Mouse (Mus musculus): Measurements from ENCODE around the gene Arid3b. TPM values are rescaled to one million over a fixed set of nuclear protein-coding genes. Genes with fewer than 3 reads are reported as not detected.
"Not testable (repeated sequence)": the region's sequence is repeated elsewhere in the genome, so short reads cannot be mapped to it uniquely, and the experiment has no call there.

The Arid3b gene
- 9.1 to 26.5 TPM (median 10.0 TPM) in 3 replicates for total RNA-seq (2017)

DNA sequence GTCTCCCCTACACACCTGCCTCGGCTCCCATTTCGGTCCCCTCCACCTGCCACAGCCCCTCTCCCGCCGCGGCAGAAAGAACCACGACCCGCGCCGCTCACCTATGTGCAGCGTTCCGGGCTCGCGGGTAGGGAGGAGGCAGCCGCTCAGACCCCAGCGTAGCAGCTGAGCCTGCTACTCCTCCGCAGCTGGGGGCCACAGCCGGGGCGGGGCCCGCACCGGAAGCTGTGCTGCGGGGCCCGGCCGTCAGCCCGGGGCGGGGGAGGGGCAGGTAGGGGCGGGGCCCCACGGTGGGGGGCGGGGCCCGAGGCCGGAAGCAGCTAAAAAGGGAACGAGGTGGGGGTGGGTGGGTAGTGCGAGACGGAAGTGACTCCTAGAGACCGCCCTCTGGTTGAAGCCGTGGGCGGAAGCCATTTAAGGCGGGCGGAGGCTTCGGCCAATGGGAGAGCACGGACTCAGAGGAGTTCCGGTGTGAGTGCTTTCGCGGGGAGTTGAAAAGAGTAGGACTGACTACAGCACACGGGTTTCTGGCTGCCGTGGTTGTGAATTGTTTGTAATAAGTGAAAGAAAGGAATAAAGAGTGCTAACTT, at the start of gene Arid3b:
TSS of gene Arid3b (minus strand) at position 213 of the 590 bp plus-strand sequence.
- ATAC-seq (replicated peaks; ENCODE audit: insufficient number of reproducible peaks, low FRiP score, low TSS enrichment, poor library complexity, severe bottlenecking) = peak; percentile 99

DNA sequence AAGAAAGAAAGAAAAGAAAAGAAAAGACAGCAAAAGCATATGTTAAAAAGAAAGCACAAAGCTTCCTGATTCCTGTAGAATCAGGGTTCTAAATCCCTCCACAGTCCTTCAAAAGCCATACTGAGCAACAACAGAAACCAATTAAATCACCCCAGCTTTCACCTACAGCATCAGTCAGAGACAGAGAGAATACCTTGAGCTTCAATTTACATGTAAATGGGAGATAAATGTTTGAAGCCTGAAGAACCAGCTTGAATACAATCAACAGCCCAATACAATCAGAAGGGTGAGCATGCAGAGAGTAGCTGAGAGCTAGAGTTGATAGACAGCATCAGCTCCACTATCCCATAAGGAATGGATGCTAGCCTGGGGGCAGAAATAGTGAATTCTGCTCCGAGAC, 46.8 kb upstream of the Arid3b start:
- ATAC-seq (replicated peaks; ENCODE audit: insufficient number of reproducible peaks, low FRiP score, low TSS enrichment, poor library complexity, severe bottlenecking) = no peak

DNA sequence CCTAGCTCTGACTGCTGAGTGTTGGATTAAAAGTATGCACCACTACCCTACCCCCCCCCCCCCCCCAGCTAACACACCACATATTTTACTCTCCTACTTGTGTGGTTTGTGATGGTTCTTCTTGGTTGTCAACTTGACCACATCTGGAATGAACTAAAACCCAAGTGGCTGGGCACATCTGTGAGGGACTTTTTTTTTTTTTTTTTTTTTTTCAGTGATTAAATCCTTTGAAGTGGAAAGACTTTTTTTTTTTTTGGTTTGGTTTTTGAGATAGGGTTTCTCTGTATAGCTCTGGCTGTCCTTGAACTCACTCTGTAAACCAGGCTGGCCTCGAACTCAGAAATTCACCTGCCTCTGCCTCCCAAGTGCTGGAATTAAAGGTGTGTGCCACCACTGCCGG, 45.2 kb upstream of the Arid3b start:
- not testable (repeated sequence) for ATAC-seq (replicated peaks; ENCODE audit: insufficient number of reproducible peaks, low FRiP score, low TSS enrichment, poor library complexity, severe bottlenecking)

DNA sequence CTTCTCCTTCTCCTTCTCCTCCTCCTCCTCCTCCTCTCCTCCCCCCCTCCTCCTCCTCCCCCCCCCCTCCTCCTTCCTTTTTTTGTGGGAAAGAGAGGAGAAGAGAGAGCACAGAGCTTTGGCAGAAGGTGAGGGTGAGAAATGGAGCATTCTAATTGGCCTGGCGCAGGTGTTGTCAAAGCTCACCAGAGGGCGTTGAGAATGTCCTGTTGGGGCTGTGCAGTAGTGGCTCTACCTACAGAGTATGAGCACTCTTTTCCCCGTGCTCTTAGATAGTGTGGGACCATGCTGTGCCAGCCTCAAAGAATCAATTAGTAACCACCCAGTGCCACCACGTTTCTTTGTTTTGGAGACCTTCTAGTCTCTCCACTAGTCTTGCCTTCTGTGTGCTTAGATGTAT, 43.7 kb upstream of the Arid3b start:
- ATAC-seq (replicated peaks; ENCODE audit: insufficient number of reproducible peaks, low FRiP score, low TSS enrichment, poor library complexity, severe bottlenecking) = no peak

DNA sequence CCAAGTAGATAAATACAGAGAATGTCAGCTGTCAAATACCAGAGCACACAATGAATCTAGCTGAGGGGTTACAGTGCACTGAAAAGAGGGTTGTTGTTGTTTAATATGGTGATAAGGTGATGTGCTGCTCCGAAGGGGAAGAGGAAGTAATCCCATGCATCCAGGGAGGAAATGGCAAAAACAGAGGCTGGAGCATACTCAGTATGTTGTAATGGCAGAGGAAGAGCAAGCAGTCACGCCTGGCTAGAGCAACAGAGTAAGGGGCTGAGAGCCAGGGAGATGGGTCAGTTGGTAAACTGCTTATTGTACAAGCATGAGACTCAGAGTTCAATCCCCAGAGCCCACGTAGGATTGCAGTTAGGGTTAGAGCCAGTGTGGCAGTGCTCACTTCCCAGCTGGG, 42.6 kb upstream of the Arid3b start:
- ATAC-seq (replicated peaks; ENCODE audit: insufficient number of reproducible peaks, low FRiP score, low TSS enrichment, poor library complexity, severe bottlenecking) = no peak

DNA sequence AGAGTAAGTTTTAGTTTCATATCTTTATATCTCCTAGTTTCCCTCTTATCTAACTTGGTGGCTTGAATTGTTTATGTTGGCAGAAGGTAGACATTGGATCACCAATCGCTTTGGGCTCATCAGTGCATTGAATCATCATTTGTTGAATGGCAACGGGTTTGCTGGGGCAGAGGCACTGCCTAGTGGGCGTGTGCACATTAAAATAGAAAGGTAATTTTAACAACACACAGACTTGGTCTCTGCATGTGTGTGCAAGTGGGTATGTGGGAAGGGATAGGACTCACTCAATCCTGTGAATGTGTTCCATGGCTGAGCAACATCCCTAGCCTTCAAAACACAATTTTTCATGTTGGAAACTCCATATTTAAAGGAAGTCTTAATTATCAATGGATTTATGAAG, 38.4 kb upstream of the Arid3b start:
- ATAC-seq (replicated peaks; ENCODE audit: insufficient number of reproducible peaks, low FRiP score, low TSS enrichment, poor library complexity, severe bottlenecking) = no peak

DNA sequence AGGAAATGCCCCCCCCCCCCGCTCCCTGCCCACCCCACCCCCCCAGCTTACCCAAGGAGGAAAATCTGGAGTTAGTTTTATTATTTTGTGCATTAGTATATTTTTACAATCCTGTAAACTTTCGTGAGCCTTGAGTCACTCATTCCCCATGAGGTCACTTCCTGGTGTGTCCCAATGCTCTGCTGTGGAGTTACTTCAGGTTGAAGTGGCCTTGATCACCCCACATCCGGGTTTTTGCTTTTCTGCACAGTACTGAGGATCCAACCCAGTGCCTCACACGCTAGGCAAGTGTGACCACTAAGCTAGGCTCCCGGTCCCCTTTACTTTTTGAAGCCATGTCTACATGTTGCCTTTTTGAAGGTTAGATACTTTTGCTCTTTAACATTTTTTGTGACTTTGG, 37.5 kb upstream of the Arid3b start:
- ATAC-seq (replicated peaks; ENCODE audit: insufficient number of reproducible peaks, low FRiP score, low TSS enrichment, poor library complexity, severe bottlenecking) = no peak

DNA sequence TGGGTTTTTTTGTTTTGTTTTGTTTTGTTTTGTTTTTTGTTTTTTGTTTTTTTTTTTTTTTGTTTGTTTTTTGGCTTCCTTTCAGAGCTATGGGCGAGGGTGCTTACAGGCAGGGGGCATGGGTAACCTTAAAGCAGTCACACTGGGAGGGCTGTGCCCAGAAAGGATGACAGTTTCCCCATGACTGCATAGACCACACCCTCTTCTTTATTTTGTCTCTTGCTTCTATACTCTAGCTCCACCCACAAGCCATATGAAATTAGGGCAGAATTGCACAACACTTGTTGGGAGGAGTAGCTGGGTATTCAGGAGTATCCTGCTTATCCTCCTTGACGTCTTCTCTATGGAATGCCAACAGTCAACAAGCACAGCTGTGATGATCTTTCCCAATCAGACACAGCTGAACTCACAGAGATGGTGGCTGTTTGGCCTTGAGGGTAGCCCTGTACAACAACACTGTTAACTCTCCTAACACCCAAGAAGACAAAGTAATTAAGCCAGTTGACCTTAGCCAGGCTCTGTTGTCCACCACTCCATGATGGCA, 33.8 kb upstream of the Arid3b start:
- no peak for ATAC-seq (replicated peaks; ENCODE audit: insufficient number of reproducible peaks, low FRiP score, low TSS enrichment, poor library complexity, severe bottlenecking)

DNA sequence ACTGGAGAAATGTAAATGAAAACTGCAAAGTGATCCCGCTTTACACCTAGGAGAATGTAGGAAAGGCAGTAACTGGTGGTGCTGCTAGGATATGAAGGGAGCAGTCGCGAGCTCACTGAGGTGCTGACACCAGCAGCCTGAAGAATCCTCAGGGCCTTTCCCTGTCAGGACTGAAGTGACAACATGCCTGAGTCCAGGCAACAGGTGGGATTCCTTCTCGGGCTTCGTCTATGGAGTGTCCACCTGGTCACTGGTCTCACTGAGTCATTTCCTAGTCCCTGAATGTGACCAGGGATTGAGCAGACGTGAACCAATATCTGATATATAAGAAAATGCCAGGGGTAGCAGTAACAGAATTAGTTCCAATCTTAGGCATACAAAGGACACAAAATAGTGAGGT, 32.2 kb upstream of the Arid3b start:
- no peak for ATAC-seq (replicated peaks; ENCODE audit: insufficient number of reproducible peaks, low FRiP score, low TSS enrichment, poor library complexity, severe bottlenecking)

DNA sequence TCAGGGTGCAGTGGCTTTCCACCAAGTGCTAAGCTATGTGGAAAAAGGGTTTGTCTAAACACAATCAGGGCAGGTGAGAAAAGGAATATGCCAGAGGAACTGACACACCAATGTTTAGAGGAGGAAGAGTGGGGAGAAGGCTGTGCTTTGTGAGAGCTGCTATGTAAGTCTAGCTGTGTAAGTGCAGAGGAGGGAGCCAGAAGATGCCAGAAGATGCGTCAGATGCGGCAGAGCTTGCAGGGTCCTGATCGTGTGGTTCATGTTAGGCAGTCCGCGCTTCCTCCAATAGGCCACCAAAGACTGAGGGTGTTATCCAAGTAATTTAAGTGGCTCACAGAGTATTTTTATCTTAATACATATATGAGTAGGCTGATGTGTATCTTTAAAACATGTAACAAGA, 31.3 kb upstream of the Arid3b start:
- ATAC-seq (replicated peaks; ENCODE audit: insufficient number of reproducible peaks, low FRiP score, low TSS enrichment, poor library complexity, severe bottlenecking) = no peak

DNA sequence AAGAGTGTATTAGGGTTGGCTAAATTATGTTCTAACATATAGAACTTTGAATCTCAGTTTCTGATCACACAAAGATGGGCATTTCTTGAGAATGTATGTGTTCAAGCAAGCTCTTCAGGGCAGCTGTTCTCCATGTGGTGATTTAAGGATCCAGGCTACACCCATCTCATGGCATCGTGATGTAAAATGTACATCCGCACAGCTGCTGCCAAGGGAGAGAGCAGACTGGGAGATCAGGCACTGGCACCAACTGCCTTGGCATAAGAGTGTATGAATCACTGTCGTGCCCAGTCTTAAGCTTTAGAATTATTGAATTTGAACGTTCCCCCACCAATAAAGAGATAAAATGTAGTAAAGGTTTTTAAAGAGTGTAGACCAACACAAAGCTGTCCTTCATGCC, 30.6 kb upstream of the Arid3b start:
- ATAC-seq (replicated peaks; ENCODE audit: insufficient number of reproducible peaks, low FRiP score, low TSS enrichment, poor library complexity, severe bottlenecking) = no peak

DNA sequence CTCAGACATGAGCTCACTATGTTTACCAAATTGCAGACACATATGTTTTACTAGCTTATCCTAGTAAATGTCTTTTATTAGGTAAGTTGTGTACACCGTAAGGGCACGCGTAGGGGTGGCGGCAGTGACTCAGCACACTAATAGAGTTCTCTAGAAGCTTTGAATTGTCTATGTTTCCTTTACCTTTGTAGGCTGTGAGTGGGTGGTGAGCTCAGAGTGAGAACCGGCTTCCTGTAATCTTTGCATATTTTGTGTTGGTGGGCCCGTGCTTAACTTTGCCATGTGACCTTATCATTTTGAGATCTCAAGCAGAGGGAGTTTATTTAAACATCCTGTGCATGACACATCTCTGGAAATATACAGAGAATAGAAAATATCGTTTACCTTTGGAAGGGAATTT, 29.9 kb upstream of the Arid3b start:
- no peak for ATAC-seq (replicated peaks; ENCODE audit: insufficient number of reproducible peaks, low FRiP score, low TSS enrichment, poor library complexity, severe bottlenecking)

DNA sequence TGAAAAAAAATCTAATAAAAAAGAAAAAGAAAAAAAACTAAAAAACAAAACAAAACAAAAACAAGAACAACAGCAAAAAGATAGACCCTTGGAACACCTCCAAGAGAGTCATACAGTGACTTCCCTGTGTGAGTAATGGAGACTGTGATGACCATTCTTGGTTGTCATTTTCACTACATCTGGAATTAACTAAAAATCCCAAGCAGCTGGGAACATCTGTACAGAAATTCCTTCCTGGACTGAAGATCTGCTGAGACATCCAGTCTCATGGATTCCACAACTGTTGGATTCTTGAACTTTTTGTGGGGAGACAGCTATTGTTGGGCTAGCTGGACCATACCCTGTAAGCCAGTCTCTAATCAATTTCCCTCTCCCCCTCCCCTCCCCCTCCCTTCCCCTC, 27.7 kb upstream of the Arid3b start:
- no peak for ATAC-seq (replicated peaks; ENCODE audit: insufficient number of reproducible peaks, low FRiP score, low TSS enrichment, poor library complexity, severe bottlenecking)

DNA sequence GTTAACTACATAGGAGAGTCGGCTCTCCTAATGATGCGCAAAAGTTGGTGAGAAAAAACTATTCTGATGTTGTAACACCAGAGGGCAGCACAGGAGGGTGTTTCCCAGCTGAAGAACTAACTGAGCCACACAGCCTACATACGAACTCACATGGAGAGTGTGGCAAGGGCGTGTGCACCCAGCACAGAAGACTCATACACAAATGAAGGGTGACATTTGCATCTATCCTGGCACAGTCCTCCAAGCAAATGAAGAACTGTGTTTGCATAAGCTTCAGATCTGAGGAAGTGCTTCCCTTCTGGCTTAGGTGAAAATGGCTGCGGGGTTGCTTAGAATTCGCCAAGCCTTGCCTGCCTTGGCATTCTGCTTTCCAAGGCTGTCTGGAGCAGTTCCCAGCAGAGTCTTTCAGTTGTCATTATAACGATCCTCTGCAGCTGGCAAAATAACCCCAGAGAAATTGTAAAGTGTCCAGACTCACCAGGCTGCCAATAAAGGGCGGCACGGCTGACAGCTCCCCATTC, 25.4 kb upstream of the Arid3b start:
- peak; percentile 100 for ATAC-seq (replicated peaks; ENCODE audit: insufficient number of reproducible peaks, low FRiP score, low TSS enrichment, poor library complexity, severe bottlenecking)

DNA sequence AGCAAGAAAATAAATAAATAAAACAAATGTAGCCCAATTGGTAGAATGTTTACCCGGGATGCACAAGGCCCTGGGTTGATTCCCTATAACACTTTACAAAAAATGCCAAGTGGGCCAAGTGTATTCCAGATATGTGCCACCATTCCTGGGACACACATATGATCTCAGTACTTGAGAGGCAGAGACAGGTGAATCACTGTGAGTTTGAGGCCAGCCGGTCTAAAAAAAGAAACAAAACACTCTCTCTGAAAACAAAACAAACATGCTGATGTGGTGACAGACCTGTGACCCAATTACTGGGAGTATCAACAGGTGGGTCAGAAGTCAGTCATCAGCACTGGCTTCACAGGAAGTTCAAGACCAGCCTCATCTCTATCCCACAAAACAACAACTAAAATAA, 19.9 kb upstream of the Arid3b start:
- no peak for ATAC-seq (replicated peaks; ENCODE audit: insufficient number of reproducible peaks, low FRiP score, low TSS enrichment, poor library complexity, severe bottlenecking)

DNA sequence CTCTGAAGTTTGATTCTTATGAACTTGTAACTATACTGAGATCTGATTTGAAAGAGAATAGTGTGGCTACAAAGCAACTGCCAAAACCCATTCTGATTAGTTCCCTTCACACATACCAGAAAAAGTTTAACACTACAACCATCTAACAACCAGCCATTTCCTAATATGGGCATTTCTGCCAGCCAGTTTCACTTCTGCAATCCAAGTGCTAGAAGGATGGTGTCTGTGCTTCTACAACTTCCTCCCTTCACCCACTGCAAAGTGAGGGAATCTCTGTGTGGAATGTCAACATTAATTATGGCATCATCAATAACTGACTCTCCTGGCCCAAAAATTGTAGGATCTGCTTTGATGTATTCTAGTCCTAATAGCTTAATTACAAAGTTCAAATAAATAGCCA, 17.7 kb upstream of the Arid3b start:
- peak; percentile 94 for ATAC-seq (replicated peaks; ENCODE audit: insufficient number of reproducible peaks, low FRiP score, low TSS enrichment, poor library complexity, severe bottlenecking)

DNA sequence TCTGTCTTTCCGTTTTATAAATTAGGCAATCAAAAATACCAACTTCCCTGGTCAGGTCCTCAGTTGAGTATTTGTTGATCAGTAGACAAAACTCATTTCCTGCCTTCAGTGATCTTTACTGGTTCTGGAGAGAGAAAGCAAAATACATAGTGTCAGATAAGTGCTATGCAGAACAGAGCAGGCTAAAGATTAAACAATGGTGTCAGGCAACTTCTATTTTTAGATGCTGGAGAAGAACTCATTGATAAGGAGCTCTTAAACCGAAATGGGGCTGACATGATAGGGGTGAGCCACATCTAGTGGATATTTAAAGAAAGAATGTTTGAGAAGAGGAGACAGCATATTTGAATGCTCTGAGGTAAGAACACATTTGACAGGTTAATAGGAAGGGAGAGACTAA, 2.4 kb upstream of the Arid3b start:
- ATAC-seq (replicated peaks; ENCODE audit: insufficient number of reproducible peaks, low FRiP score, low TSS enrichment, poor library complexity, severe bottlenecking) = no peak

DNA sequence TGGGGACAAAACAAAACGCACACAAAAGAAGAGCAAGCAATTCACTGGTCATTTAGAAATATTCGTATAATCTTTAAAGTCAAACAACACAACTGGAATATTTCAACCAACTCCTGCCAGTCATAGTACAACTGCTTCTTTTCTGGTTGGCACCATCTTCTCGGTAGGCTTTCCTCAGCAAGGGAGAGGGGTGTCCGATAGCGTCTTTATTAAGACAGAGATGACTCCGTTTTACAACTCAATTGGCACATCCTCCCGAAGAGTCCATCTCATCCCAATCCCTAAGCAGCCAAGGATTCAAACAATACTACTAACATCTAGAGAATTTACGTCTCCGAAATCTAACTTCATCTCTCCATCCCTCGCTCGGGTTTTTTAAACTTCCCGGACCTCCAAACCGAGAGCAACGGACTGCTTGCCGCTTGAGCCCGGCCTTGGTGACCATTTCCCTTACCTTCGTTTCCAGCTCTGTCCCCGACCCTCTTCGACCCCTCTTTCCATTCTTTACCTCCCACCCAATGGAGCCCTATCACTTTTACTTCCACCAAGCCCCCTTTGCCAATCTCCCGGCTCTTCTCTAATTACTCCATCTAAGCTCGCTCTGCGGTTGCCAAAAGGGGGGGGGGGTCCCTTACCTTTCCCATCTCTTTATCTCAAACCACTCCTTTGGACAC, 615 bp downstream of the Arid3b start:
- ATAC-seq (replicated peaks; ENCODE audit: insufficient number of reproducible peaks, low FRiP score, low TSS enrichment, poor library complexity, severe bottlenecking) = no peak

DNA sequence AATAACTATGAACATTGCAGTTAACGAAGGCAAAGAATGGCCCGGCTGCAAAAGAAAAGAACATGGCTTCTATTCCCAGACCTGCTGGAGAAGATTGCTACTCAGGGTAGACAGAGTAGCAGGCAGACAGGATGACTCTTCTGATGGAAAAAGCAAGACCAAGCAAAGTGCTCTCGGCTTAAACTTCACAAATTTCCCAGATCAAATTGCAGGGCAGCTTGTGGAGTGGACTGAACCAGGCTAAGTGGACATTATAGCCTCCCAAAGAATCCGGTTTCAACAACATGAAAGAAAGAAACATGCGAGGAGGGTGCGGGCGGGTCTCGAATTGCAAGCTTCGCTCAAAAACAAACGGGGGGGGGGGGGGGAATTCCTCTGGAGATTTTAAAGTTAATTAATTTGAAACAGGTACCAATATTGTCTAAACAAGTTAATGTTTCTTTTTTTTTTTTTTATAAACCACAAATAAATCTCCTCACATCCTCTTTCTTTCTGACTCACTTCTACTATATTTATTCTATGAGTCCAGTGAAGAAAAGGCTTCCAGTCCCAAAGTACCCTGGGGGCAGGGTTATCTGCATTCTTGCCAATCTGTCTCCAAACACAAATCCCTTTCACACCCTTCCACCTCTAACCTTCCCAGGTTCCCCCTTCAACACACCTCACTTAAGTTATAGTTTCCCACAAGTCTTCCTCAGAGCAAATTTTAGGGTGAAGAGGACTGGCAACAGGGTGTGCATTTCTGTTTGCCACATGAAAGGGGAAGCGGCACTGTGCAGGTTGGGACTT, 1.8 kb downstream of the Arid3b start:
- ATAC-seq (replicated peaks; ENCODE audit: insufficient number of reproducible peaks, low FRiP score, low TSS enrichment, poor library complexity, severe bottlenecking) = no peak

All from monocyte, adult 5-6 weeks (primary cell).